Mouse (Mus musculus) heart, adult 2 months (tissue): ENCODE measurements at regions not wholly inside any gene's neighbourhood (a gene's known extent, or its start where the extent isn't known, plus 50 kb on each side); places are given as distances from the start of the nearest gene placed in this dataset.

ENCODE experiments used
- CTCF ChIP-seq: fragments of 200-600 bp; IDR thresholded peaks from 2 replicates; pipeline ENCODE4 v1.8.1; 2022; ENCODE audit warnings: antibody characterized with exemption, mild to moderate bottlenecking, moderate library complexity
- EP300 ChIP-seq: fragments of 200-500 bp; IDR thresholded peaks from 2 replicates; pipeline ENCODE4 v1.6.1; 2011; ENCODE audit warnings: low read depth, low read length, control low read depth; ENCODE audit not compliant: insufficient read depth
- POLR2A ChIP-seq: fragments of 200-500 bp; IDR thresholded peaks from 2 replicates; pipeline ENCODE4 v1.6.1; 2011; ENCODE audit warnings: mild to moderate bottlenecking, low read depth, low read length, control low read depth; ENCODE audit not compliant: insufficient read depth

DNA sequence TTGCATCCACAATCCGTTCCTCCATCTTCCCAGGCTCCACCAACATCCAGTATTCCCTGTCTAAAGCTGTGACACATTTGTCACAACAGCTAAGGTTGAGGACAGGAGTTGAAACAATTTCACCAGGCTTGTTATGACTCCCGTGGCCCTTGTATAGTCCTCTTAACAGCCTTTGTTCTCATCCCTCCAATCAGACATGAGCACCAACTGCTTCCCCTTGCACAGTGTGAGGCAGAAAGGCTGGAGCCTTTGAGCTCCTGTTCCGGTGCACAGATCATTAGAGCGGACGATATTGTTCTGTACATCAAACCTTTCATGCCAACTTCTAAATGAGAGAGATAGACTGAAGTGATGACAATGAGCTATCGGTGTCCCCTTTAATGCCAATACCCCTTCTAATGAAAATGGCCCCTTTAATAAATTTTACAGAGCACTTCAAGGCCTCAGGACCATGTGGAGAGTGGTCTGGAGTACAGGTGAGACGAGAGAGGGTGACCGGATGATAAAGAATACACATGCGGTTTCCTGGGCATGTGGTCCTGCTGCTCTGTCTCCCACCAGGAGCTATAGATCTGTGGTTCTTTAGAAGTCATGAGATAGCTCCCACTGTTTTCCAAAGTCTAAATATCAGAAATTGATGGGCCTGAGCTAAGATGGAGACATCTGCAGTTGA lies 161.8 kb upstream of the Tmco5 start:
- TF ChIP-seq POLR2A (no peak), CTCF (no peak), EP300 (no peak)
